Mouse (Mus musculus): Measurements from ENCODE around the gene Snx9. TPM values are rescaled to one million over a fixed set of nuclear protein-coding genes. Genes with fewer than 3 reads are reported as not detected.

Gene Snx9
- polyA plus RNA-seq, 1 experiment from 2014 or later = 39.9 TPM

DNA sequence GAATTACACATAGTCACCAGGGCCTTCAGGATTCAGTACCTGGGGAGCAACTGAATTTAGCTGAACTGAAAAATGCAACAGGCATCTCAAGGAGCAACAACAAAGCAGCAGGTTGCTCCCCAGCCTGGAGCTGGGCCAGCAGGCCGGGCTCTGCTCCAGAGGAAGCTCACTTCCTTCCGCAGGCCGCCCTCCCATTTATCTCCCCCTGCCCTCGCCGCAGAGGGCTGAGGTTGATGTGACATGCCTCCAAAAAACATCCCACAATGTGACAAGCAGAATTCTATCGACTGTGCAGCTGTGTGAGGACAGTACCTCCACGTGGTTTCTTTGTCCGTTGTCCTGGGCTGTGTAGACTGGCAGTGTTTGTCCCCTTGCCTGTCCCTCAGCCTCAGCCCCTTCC lies 44.3 kb downstream of the Snx9 start:
- no peak overlapping the region for H3K4me2 ChIP-seq (replicated peaks; ENCODE audit: low read depth, low read length)
- ATAC-seq (ENCODE audit: insufficient number of reproducible peaks, insufficient read depth, low FRiP score, low read depth) = no peak
- no peak overlapping the region for H3K9ac ChIP-seq (replicated peaks; ENCODE audit: low read depth, low read length)
- H3K36me3 ChIP-seq (ENCODE audit: control insufficient read depth, insufficient read depth, low read length) = peaks cover 4% of the 10 kb centered on the region
- no peak overlapping the region for H3K4me3 ChIP-seq (ENCODE audit: low read depth, low read length)
- no peak overlapping the region for H3K27ac ChIP-seq (ENCODE audit: low read length)
- 0 out of 2 replicates have a peak, but pooled peaks cover 8% of the 10 kb centered on the region for H3K4me1 ChIP-seq (ENCODE audit: control insufficient read depth, insufficient read depth, low read length)
- WGBS = 39% methylated on average over 8 of the region's 8 CpGs
- no peaks in the 10 kb centered on the region for H3K27me3 ChIP-seq (ENCODE audit: control insufficient read depth, insufficient read depth, low read length)
- no peaks in the 10 kb centered on the region for H3K9me3 ChIP-seq (ENCODE audit: control insufficient read depth, low read depth, low read length)

DNA sequence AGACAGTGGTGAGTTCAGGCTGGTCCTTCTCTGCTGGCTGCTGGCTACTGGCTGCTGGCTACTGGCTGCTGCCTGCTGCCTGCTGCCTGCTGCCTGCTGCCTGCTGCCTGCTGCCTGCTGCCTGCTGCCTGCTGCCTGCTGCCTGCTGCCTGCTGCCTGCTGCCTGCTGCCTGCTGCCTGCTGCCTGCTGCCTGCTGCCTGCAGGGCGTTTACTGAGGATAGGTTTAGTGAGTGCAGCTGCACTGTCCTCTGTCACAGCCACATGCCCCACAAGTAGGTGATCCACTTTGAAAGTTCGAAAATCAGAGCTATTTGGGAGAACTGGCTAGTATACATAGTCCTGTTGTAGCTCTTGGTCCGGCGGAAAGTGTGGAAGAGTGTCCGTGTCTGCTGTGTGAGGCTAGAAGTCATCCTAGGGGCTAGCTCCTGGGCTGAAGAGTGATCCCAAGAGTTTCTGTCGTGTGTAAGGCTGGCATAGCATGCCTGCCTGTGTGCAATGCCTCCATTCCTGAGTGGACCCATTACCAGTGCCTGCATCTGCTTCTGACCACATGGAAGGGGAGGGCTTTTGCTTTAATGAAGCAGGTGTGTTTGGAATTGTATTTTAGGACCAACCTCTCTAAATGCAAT lies 45.2 kb downstream of the Snx9 start:
- no peak overlapping the region for H3K4me2 ChIP-seq (replicated peaks; ENCODE audit: low read depth, low read length)
- H3K27ac ChIP-seq (ENCODE audit: low read length) = peak overlapping the region; percentile 21; the same call in 1 of the 2 replicates
- ATAC-seq (ENCODE audit: insufficient number of reproducible peaks, insufficient read depth, low FRiP score, low read depth) = no peak
- H3K9ac ChIP-seq (replicated peaks; ENCODE audit: low read depth, low read length) = no peak overlapping the region
- H3K27me3 ChIP-seq (ENCODE audit: control insufficient read depth, insufficient read depth, low read length) = no peaks in the 10 kb centered on the region
- 0 out of 2 replicates have a peak, but pooled peaks cover 8% of the 10 kb centered on the region for H3K4me1 ChIP-seq (ENCODE audit: control insufficient read depth, insufficient read depth, low read length)
- 77% methylated on average over 6 of the region's 6 CpGs for WGBS
- H3K36me3 ChIP-seq (ENCODE audit: control insufficient read depth, insufficient read depth, low read length) = peaks cover 4% of the 10 kb centered on the region
- no peak overlapping the region for H3K4me3 ChIP-seq (ENCODE audit: low read depth, low read length)
- no peaks in the 10 kb centered on the region for H3K9me3 ChIP-seq (ENCODE audit: control insufficient read depth, low read depth, low read length)

DNA sequence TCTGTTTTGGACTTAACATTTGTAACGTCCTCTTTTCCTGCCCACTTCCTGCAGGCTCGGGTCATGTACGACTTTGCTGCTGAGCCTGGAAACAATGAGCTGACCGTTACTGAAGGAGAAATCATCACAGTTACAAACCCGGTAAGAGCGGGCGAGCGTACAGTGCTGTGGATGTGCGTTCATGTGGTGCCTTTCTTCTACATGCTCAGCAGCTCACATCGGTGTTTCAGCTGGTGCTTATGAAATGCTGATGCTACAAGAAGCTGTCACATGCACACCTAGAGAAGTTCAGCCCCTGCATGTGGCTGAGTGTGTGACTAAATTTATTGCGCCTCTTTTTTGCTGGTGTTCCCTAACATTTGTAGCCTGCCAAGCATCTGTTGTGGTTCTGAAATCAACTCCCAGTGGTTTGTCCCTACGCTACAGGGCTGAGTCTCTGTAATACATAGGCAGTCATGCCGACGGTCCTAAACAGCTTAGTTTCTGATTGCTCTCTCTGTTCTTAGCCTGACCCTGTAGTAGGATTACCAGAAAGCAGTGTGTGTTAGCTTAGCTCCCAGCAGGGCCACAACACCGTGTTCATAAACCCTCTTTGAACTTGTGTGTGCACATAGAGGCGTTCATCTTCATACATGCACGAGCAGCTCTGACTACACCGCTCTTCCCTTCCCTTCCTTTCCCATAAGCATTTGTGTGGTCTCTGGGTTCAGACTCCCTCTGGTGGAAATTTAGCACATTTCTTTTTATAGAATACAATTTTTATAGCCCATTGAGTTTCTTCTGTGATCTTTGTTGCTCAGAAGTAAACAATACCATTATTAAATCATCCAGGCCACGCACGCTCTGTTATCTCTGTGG lies 46.0 kb downstream of the Snx9 start:
- H3K4me3 ChIP-seq (ENCODE audit: low read depth, low read length) = no peak overlapping the region
- H3K36me3 ChIP-seq (ENCODE audit: control insufficient read depth, insufficient read depth, low read length) = peaks cover 4% of the 10 kb centered on the region
- no peaks in the 10 kb centered on the region for H3K27me3 ChIP-seq (ENCODE audit: control insufficient read depth, insufficient read depth, low read length)
- no peak for ATAC-seq (ENCODE audit: insufficient number of reproducible peaks, insufficient read depth, low FRiP score, low read depth)
- WGBS = 72% methylated on average over 20 of the region's 20 CpGs
- no peak overlapping the region for H3K9ac ChIP-seq (replicated peaks; ENCODE audit: low read depth, low read length)
- H3K4me1 ChIP-seq (ENCODE audit: control insufficient read depth, insufficient read depth, low read length) = 0 out of 2 replicates have a peak, but pooled peaks cover 8% of the 10 kb centered on the region
- no peaks in the 10 kb centered on the region for H3K9me3 ChIP-seq (ENCODE audit: control insufficient read depth, low read depth, low read length)
- H3K4me2 ChIP-seq (replicated peaks; ENCODE audit: low read depth, low read length) = no peak overlapping the region
- H3K27ac ChIP-seq (ENCODE audit: low read length) = no peak overlapping the region

DNA sequence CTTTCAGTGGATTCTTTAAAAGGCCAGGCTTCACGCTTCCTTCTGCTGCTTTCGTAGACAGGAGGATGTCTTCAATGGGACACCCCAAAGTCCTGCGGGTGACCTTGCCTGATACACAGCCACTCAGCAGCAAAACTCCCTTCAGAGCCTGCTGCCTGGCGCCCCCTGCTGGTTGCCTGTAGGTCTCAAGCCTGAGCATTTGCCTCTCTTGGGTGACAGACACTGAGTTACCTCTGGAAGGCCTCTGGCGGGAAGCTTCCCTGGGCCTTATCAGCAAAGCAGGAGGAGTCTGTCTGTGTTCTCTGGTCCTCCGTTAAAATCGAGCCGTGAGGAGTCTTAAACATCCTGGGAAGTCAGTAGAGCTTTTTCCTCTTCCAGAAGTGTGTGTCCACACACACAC lies 49.3 kb downstream of the Snx9 start:
- no peaks in the 10 kb centered on the region for H3K9me3 ChIP-seq (ENCODE audit: control insufficient read depth, low read depth, low read length)
- no peak overlapping the region for H3K4me2 ChIP-seq (replicated peaks; ENCODE audit: low read depth, low read length)
- H3K4me3 ChIP-seq (ENCODE audit: low read depth, low read length) = no peak overlapping the region
- 0 out of 2 replicates have a peak, but pooled peaks cover 9% of the 10 kb centered on the region for H3K4me1 ChIP-seq (ENCODE audit: control insufficient read depth, insufficient read depth, low read length)
- H3K27ac ChIP-seq (ENCODE audit: low read length) = no peak overlapping the region
- no peak overlapping the region for H3K9ac ChIP-seq (replicated peaks; ENCODE audit: low read depth, low read length)
- no peaks in the 10 kb centered on the region for H3K27me3 ChIP-seq (ENCODE audit: control insufficient read depth, insufficient read depth, low read length)
- ATAC-seq (ENCODE audit: insufficient number of reproducible peaks, insufficient read depth, low FRiP score, low read depth) = no peak
- WGBS = 38% methylated on average over 8 of the region's 8 CpGs
- H3K36me3 ChIP-seq (ENCODE audit: control insufficient read depth, insufficient read depth, low read length) = peaks cover 9% of the 10 kb centered on the region

DNA sequence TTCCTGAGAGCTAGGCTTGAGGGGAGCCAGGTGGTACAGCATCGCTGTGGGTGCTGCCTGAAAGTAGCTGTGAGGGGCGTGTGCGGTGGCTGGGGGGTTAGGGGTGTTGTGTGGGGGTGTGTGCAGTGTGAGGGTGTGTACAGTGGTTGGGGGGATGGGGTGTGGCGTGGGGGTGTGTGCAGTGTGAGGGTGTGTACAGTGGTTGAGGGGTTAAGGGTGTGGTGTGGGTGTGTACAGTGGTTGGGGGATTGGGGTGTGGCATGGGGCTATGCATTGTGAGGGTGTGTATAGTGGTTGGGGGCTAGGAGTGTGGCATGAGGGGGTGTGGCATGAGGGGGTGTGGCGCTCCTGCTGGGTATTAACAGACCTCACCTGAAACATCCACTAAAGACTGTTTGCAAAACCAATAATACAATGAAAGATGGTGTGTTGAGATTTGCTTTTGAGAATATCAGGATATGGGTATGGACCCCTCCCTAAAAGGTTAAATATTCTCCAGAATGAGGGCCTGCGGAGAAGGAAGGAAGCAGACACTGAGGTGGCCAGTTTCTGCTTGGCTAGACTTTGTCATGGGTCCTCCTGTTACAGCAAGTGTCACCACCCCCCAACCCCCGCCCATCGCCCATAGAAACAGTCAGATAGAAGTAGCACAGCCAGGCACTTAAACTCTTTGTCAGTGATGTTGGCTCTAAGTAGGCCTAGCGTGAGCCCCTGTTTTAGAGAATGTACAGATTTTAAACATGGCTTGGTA lies 51.0 kb downstream of the Snx9 start:
- 66% methylated on average over 9 of the region's 9 CpGs for WGBS
- 0 out of 2 replicates have a peak, but pooled peaks cover 5% of the 10 kb centered on the region for H3K4me1 ChIP-seq (ENCODE audit: control insufficient read depth, insufficient read depth, low read length)
- no peak overlapping the region for H3K4me3 ChIP-seq (ENCODE audit: low read depth, low read length)
- no peaks in the 10 kb centered on the region for H3K27me3 ChIP-seq (ENCODE audit: control insufficient read depth, insufficient read depth, low read length)
- H3K9ac ChIP-seq (replicated peaks; ENCODE audit: low read depth, low read length) = no peak overlapping the region
- peaks cover 9% of the 10 kb centered on the region for H3K36me3 ChIP-seq (ENCODE audit: control insufficient read depth, insufficient read depth, low read length)
- no peak overlapping the region for H3K4me2 ChIP-seq (replicated peaks; ENCODE audit: low read depth, low read length)
- ATAC-seq (ENCODE audit: insufficient number of reproducible peaks, insufficient read depth, low FRiP score, low read depth) = peak; percentile 82
- peak overlapping the region; percentile 80; the same call in 1 of the 2 replicates for H3K27ac ChIP-seq (ENCODE audit: low read length)
- no peaks in the 10 kb centered on the region for H3K9me3 ChIP-seq (ENCODE audit: control insufficient read depth, low read depth, low read length)

DNA sequence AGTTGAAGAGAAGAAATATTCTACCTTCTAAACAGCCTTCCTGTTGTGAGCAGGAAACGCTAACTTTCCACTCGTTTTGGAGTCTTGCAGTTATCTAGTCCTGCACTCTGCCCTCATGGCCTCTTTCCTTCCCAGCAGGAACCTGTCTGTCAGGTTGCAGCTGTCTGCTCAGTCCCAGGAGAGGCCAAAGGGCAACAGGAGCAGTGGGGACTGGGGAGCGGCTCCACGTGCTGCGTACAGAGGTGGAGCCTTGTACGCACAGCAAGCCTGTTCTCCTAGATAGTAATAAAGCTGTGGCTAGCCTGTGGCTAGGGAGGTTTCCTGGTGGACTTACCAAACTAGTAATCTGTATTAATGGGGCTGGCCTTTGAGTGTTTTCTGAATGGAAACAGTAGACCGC lies 52.0 kb downstream of the Snx9 start:
- no peak overlapping the region for H3K4me3 ChIP-seq (ENCODE audit: low read depth, low read length)
- no peak overlapping the region for H3K9ac ChIP-seq (replicated peaks; ENCODE audit: low read depth, low read length)
- H3K27ac ChIP-seq (ENCODE audit: low read length) = peak overlapping the region; percentile 80; the same call in 1 of the 2 replicates
- H3K36me3 ChIP-seq (ENCODE audit: control insufficient read depth, insufficient read depth, low read length) = peaks cover 9% of the 10 kb centered on the region
- H3K4me2 ChIP-seq (replicated peaks; ENCODE audit: low read depth, low read length) = no peak overlapping the region
- 24% methylated on average over 7 of the region's 7 CpGs for WGBS
- H3K4me1 ChIP-seq (ENCODE audit: control insufficient read depth, insufficient read depth, low read length) = 0 out of 2 replicates have a peak, but pooled peaks cover 5% of the 10 kb centered on the region
- no peaks in the 10 kb centered on the region for H3K27me3 ChIP-seq (ENCODE audit: control insufficient read depth, insufficient read depth, low read length)
- H3K9me3 ChIP-seq (ENCODE audit: control insufficient read depth, low read depth, low read length) = no peaks in the 10 kb centered on the region
- ATAC-seq (ENCODE audit: insufficient number of reproducible peaks, insufficient read depth, low FRiP score, low read depth) = peak; percentile 74

DNA sequence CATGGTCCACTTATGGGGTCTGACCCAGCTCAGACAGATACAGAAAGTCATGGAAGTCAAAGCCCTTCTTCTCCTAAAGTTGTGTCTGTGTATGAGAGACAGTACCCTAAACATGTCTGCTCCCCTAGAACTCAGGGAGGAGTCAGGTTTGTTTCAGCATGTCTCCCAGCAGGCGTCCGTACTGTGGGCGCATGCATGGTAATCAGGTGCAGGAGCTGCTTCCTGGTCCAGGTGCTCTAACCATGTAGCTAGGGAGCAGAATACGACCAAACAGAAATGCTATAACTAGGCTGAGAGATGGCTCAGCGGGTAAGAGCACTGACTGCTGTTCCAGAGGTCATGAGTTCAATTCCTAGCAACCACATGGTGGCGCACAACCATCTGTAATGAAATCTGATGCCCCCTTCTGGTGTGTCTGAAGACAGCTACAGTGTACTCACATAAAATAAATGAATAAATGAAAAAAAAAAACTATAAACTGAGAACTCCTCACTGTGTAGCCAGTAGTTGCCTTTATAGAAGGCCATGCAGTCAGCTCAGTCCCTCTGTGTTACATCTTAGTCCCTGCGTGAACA lies 52.5 kb downstream of the Snx9 start:
- Histone ChIP-seq H3K4me1 (ENCODE audit: control insufficient read depth, insufficient read depth, low read length) (0 out of 2 replicates have a peak, but pooled peaks cover 5% of the 10 kb centered on the region), H3K4me2 (replicated peaks; ENCODE audit: low read depth, low read length) (no peak overlapping the region), H3K9me3 (ENCODE audit: control insufficient read depth, low read depth, low read length) (no peaks in the 10 kb centered on the region), H3K36me3 (ENCODE audit: control insufficient read depth, insufficient read depth, low read length) (peaks cover 9% of the 10 kb centered on the region), H3K27me3 (ENCODE audit: control insufficient read depth, insufficient read depth, low read length) (no peaks in the 10 kb centered on the region), H3K9ac (replicated peaks; ENCODE audit: low read depth, low read length) (no peak overlapping the region), H3K27ac (ENCODE audit: low read length) (peak overlapping the region; percentile 80), H3K4me3 (ENCODE audit: low read depth, low read length) (no peak overlapping the region)
- ATAC-seq (ENCODE audit: insufficient number of reproducible peaks, insufficient read depth, low FRiP score, low read depth) = no peak
- 66% methylated on average over 7 of the region's 7 CpGs for WGBS

DNA sequence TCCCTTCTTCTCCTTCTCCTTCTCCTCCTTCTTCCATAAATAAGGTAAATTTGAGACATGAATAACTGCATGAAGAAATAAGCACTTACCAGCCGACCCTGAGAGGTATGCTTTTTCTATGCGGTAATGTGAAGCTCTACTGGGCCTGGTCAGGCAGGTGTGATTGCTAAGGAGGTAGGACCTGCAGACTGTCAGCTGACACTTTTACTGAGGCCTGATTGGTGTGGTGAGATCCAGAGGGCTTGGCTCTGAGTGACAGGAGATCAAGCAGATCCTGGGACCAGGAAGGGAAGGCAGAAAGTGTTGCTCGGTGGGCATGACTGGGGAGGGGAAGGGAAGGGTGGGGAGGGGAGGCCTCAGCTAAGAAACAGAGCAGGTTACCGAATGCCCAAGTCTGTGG lies 54.9 kb downstream of the Snx9 start:
- H3K4me1 ChIP-seq (ENCODE audit: control insufficient read depth, insufficient read depth, low read length) = 0 out of 2 replicates have a peak, but pooled peaks cover 5% of the 10 kb centered on the region
- peaks cover 15% of the 10 kb centered on the region; the same call in 1 of the 2 replicates for H3K36me3 ChIP-seq (ENCODE audit: control insufficient read depth, insufficient read depth, low read length)
- H3K27ac ChIP-seq (ENCODE audit: low read length) = no peak overlapping the region; the same call in 1 of the 2 replicates
- 46% methylated on average over 4 of the region's 4 CpGs for WGBS
- H3K4me2 ChIP-seq (replicated peaks; ENCODE audit: low read depth, low read length) = no peak overlapping the region
- no peaks in the 10 kb centered on the region for H3K27me3 ChIP-seq (ENCODE audit: control insufficient read depth, insufficient read depth, low read length)
- ATAC-seq (ENCODE audit: insufficient number of reproducible peaks, insufficient read depth, low FRiP score, low read depth) = peak; percentile 78; the same call in 1 of the 2 replicates
- H3K9me3 ChIP-seq (ENCODE audit: control insufficient read depth, low read depth, low read length) = no peaks in the 10 kb centered on the region
- no peak overlapping the region for H3K9ac ChIP-seq (replicated peaks; ENCODE audit: low read depth, low read length)
- no peak overlapping the region for H3K4me3 ChIP-seq (ENCODE audit: low read depth, low read length)

Measured in stomach, embryonic 14.5 days (tissue).